Mouse (Mus musculus) stomach, postnatal 0 days (tissue): ENCODE measurements around the gene Ntm. TPM values are rescaled to one million over a fixed set of nuclear protein-coding genes. Genes with fewer than 3 reads are reported as not detected.

ENCODE experiments used
- ATAC-seq: fragments of 200-750 bp; cut with Nextera tagmentation; 2 replicates; pipeline ENCODE4 v1.8.0; 2017; ENCODE audit not compliant: low FRiP score, low TSS enrichment
- DNase-seq: peaks from one replicate; pipeline ENCODE4 v3.0.0-alpha.2; 2016; ENCODE audit warnings: low spot score
- H3K27ac ChIP-seq: fragments of 300-500 bp; sonication (generic); replicated peaks from 2 replicates; pipeline ENCODE4 v1.5.1; 2014; ENCODE audit warnings: mild to moderate bottlenecking, control low read depth
- H3K27me3 ChIP-seq: fragments of 300-500 bp; sonication (generic); 2 replicates; pipeline ENCODE4 v1.6.1; 2014; ENCODE audit warnings: low read length; ENCODE audit not compliant: control insufficient read depth, insufficient read depth
- H3K36me3 ChIP-seq: fragments of 300-500 bp; sonication (generic); 2 replicates; pipeline ENCODE4 v1.6.1; 2014; ENCODE audit warnings: low read length, mixed read lengths; ENCODE audit not compliant: control insufficient read depth, insufficient read depth
- H3K4me1 ChIP-seq: fragments of 300-500 bp; sonication (generic); replicated peaks from 2 replicates; pipeline ENCODE4 v1.6.1; 2014; ENCODE audit warnings: antibody characterized with exemption; ENCODE audit not compliant: control insufficient read depth, insufficient read depth
- H3K4me2 ChIP-seq: fragments of 300-500 bp; sonication (generic); replicated peaks from 2 replicates; pipeline ENCODE4 v1.6.1; 2014; ENCODE audit warnings: low read depth, mild to moderate bottlenecking, control low read depth, moderate library complexity
- H3K4me3 ChIP-seq: fragments of 300-500 bp; sonication (generic); 2 replicates; pipeline ENCODE4 v1.5.1; 2014; ENCODE audit warnings: low read depth, low read length, control low read depth
- H3K9ac ChIP-seq: fragments of 300-500 bp; sonication (generic); 2 replicates; pipeline ENCODE4 v1.6.1; 2014; ENCODE audit warnings: mild to moderate bottlenecking, low read length, control low read depth, mixed read lengths
- H3K9me3 ChIP-seq: fragments of 300-500 bp; sonication (generic); 2 replicates; pipeline ENCODE4 v1.6.1; 2016; ENCODE audit warnings: low read length; ENCODE audit not compliant: control insufficient read depth
- CTCF ChIP-seq: IDR thresholded peaks from 2 replicates; pipeline ENCODE4 v1.5.1; 2016; ENCODE audit warnings: antibody characterized with exemption, low read depth, mild to moderate bottlenecking, moderate library complexity
- EP300 ChIP-seq: optimal IDR thresholded peaks from 2 replicates; pipeline ENCODE3; 2016; ENCODE audit warnings: antibody characterized with exemption
- WGBS: fragments of 180-500 bp; shearing (Covaris S2); extraction: QIAGEN DNeasy Blood & Tissue Kit; methylation state at CpG from one replicate; pipeline ENCODE4 v1.1.7; 2014; 5-methylcytosine and 5-hydroxymethylcytosine counted together
- polyA plus RNA-seq: library from polyadenylated mRNA; unstranded; fragments of >200 nt; fragmentation: Nextera tagmentation; extraction: Ambion mirVana; gene quantifications from 2 replicates; pipeline ENCODE4 v1.2.1, GENCODE M21; 2015

Gene Ntm
- polyA plus RNA-seq, 1 experiment from 2014 or later: 5.9 TPM

DNA sequence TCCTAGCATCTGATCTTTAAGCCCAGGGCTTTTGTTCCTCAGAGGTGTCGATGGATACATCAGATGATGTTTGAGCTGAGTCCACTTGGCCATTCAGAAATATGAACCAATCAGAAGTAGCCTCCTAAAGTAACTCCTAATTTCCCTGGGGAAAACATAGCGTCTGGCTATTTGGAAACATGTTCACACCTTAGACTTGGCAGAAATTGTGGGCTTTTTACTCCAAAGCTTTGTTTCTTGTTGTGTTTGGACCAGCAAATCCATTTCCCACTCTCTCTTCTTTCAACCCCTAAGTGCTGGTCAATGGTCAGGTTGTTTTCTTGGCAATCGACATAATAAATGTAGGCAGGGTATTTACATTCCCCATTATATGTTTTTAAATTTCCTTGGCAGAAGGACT lies 230.0 kb downstream of the Ntm start:
- Histone ChIP-seq H3K9me3 (no peaks in the 10 kb centered on the region), H3K4me3 (no peak overlapping the region), H3K27ac (no peak overlapping the region), H3K36me3 (no peaks in the 10 kb centered on the region), H3K4me1 (no peaks in the 10 kb centered on the region), H3K9ac (no peak overlapping the region), H3K4me2 (no peak overlapping the region), H3K27me3 (no peaks in the 10 kb centered on the region)
- TF ChIP-seq EP300 (no peak), CTCF (no peak)
- WGBS: 72% methylated on average over 3 of the region's 3 CpGs
- no peak for DNase-seq
- no peak for ATAC-seq

DNA sequence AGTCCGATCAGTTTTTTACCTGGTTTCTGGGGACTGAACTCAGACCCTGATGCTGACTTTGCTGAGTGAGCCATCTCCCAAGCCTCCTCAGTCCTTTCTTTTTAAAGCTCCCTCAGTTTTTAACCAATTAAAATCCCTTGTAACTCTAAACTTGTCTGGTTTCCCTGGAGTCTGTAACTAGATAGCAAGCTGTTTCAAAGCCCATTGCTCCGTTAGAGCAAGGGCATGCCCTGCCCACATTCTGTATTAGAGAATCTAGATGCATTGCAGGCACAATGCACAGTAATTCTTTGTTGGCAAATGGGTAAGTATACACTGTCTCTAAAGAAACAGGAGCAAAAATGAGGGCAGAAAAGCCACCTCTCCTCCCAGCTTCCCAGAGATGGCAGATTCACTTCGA lies 231.3 kb downstream of the Ntm start:
- Histone ChIP-seq H3K27me3 (no peaks in the 10 kb centered on the region), H3K9ac (no peak overlapping the region), H3K27ac (no peak overlapping the region), H3K9me3 (no peaks in the 10 kb centered on the region), H3K4me1 (no peaks in the 10 kb centered on the region), H3K4me2 (no peak overlapping the region), H3K36me3 (no peaks in the 10 kb centered on the region), H3K4me3 (no peak overlapping the region)
- ATAC-seq: no peak
- TF ChIP-seq EP300 (no peak), CTCF (no peak)
- no peak for DNase-seq
- 63% methylated on average over 3 of the region's 3 CpGs for WGBS

DNA sequence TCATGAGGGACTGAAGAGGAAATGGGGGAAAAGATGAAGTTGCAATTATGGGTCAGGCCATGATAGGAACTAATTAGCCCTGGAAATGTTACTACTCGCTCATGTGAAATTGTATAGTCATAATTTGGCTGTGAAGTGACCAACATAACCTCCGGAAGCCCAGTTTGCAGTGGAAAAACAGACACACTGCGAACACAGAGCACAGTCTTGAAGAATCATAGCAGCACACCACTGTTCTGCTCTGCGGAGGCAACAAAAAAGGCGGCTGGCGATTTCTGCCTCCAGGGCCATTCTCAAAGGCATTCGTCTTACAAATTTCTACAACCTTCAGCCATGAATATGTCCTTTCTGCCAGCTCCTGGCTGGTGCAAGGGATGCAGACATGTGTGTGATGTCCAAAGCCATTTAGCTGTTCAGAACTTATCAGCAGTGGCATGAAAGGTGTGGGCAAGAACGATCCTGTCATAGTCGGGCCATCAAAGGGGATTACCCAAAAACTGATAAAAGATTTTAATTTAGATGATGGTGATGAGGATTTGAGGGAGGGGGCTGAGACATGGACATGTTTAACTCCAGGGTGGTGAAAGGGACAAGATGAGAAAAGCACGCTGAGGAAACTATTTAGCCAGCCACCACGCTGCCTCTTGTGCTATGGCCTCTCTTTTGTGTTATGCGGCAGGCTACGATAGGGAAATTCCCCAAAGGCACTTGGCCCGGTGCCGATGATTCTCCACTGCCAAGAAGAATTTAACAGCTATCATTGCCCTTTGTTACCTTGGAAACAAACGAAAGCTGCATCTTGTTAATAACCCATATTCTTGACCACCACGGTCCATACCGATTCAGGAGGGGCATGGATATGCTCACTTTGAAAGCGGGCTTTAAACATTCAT lies 235.2 kb downstream of the Ntm start:
- Histone ChIP-seq H3K4me1 (no peaks in the 10 kb centered on the region), H3K9me3 (no peaks in the 10 kb centered on the region), H3K4me2 (no peak overlapping the region), H3K4me3 (no peak overlapping the region), H3K27ac (no peak overlapping the region), H3K27me3 (no peaks in the 10 kb centered on the region), H3K9ac (no peak overlapping the region), H3K36me3 (no peaks in the 10 kb centered on the region)
- WGBS: 67% methylated on average over 19 of the region's 19 CpGs
- no peak for TF ChIP-seq EP300
- ATAC-seq (no peak), DNase-seq (no peak)

DNA sequence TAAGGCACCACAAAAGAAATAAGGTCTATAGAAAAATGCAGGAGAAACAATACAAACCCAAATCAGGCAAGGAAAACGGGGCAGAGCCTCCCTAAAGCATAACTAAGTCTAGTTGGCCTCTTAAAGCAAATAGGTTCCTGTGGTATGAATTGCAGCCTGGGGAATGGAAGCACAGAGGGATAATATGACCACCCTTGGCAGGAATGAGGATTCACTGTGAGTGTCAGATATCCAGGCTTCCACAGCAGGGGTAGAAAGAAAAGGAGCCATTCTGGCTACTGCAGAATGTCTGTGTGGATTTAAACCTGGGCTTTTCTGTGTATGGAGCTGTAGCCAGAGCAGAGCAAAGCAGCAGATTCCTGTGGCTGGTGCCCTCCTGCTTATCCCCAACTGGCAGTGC lies 241.5 kb downstream of the Ntm start:
- ATAC-seq (no peak), DNase-seq (no peak)
- H3K4me2 ChIP-seq: no peak overlapping the region
- H3K36me3 ChIP-seq: no peaks in the 10 kb centered on the region
- WGBS: 41% methylated on average over 1 of the region's 1 CpGs
- H3K4me3 ChIP-seq: no peak overlapping the region
- H3K4me1 ChIP-seq: no peaks in the 10 kb centered on the region
- TF ChIP-seq EP300: no peak
- no peak for TF ChIP-seq CTCF
- H3K9ac ChIP-seq: no peak overlapping the region
- H3K27me3 ChIP-seq: no peaks in the 10 kb centered on the region
- no peaks in the 10 kb centered on the region for H3K9me3 ChIP-seq
- H3K27ac ChIP-seq: no peak overlapping the region

DNA sequence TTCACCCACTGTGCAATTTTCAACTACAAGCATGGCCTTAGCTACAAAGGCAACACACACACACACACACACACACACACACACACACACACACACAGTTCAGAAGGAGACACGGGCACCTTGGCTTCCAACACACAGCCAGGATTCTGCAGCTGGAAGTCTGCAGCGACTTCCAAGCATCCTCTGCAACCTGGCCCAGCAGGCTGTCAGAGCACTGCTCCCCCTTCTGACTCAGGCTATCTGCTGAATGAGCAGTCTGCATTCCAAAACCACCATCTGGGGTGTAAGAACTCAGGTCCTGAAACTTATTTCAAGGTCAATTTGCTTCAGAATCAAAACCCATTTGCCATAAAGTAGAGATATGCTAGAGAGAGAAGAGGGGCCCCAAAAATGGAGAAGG lies 246.1 kb downstream of the Ntm start:
- DNase-seq (no peak), ATAC-seq (no peak)
- WGBS: 26% methylated on average over 2 of the region's 2 CpGs

DNA sequence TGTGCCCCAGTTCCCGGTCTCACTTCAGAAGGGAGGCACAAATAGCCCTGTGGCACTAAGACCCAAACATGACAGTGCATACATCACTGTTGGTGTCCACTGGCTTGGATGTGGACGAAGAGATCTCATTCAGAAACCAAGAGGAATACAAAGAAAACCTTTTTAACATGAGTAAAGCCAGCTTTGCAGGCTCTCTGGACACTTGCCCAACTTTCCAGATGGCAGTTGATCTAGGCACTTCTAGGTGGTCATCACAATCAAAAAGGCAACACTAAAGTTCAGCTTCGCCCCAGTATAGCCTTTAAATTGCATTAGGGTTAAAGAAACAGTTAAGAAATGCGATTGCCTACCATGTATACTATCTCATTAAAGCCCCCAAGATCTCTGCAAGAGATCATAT lies 264.7 kb downstream of the Ntm start:
- H3K4me1 ChIP-seq: no peaks in the 10 kb centered on the region
- no peaks in the 10 kb centered on the region for H3K27me3 ChIP-seq
- H3K27ac ChIP-seq: no peak overlapping the region
- no peak overlapping the region for H3K9ac ChIP-seq
- DNase-seq: no peak
- 77% methylated on average over 4 of the region's 4 CpGs for WGBS
- ATAC-seq: no peak
- no peak overlapping the region for H3K4me2 ChIP-seq
- H3K36me3 ChIP-seq: no peaks in the 10 kb centered on the region
- no peak for TF ChIP-seq CTCF
- TF ChIP-seq EP300: no peak
- no peak overlapping the region for H3K4me3 ChIP-seq
- H3K9me3 ChIP-seq: no peaks in the 10 kb centered on the region

More for the DNA sequence above, 246.1 kb downstream of the Ntm start:
- no peak overlapping the region for H3K9ac ChIP-seq
- H3K4me3 ChIP-seq: no peak overlapping the region
- H3K4me2 ChIP-seq: no peak overlapping the region
- H3K36me3 ChIP-seq: no peaks in the 10 kb centered on the region
- no peaks in the 10 kb centered on the region for H3K27me3 ChIP-seq
- H3K9me3 ChIP-seq: no peaks in the 10 kb centered on the region
- H3K27ac ChIP-seq: no peak overlapping the region
- TF ChIP-seq EP300 (no peak), CTCF (no peak)
- no peaks in the 10 kb centered on the region for H3K4me1 ChIP-seq
